ENCODE assay signal across 13 mouse cellular contexts in the genomic region with DNA sequence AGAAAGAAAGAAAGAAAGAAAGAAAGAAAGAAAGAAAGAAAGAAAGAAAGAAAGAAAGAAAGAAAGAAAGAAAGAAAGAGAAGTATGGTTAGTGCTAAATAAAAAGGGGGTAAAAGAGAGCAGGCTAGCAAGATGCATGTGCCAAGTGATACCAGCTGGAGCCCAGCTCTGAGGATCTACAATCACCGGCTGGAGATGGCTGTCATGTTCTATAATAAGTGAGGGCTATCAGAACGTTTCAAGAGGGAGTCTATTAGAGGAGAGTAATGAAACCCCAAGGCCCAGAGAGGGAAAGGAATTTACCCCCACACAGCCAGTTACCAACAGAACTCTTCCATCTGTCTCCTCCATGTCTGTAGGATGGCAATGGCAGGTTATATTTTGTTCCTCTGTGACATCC.
A peak's percentile ranks its signal among the peaks of the same experiment; 100 is the strongest.
DNase-seq lines count a peak whose midpoint lies in the region; ATAC-seq and TF ChIP-seq lines count a peak whose summit lies in the region.
"Had no signal": no experiment of that assay in that cellular context is flagged by ENCODE, and none has a peak within 500 bp of the region (broad histone marks: within the 10 kb centered on the region; RNA-seq: fewer than 3 reads in every experiment).

No protein-coding gene starts in this region.

- WGBS in midbrain, embryonic 12.5 days = 52% methylated on average over 2 of the region's 2 CpGs
- 23% methylated on average over 2 of the region's 2 CpGs for WGBS in midbrain, postnatal 0 days
- 26% methylated on average over 2 of the region's 2 CpGs for WGBS in hindbrain, embryonic 13.5 days
- 31% methylated on average over 2 of the region's 2 CpGs for WGBS in neural tube, embryonic 15.5 days

- no peaks in the 10 kb centered on the region for H3K27me3 ChIP-seq in midbrain, embryonic 12.5 days
- H3K27me3 ChIP-seq in midbrain, postnatal 0 days (ENCODE audit: insufficient read depth, low read length) = no peaks in the 10 kb centered on the region
- no peaks in the 10 kb centered on the region for H3K27me3 ChIP-seq in hindbrain, embryonic 13.5 days
- H3K27me3 ChIP-seq in neural tube, embryonic 15.5 days (replicated peaks) = no peaks in the 10 kb centered on the region

- peaks cover 8% of the 10 kb centered on the region; the same call in 1 of the 2 replicates for H3K36me3 ChIP-seq in midbrain, embryonic 12.5 days
- H3K36me3 ChIP-seq in midbrain, postnatal 0 days (ENCODE audit: insufficient read depth, low read length) = no peaks in the 10 kb centered on the region
- H3K36me3 ChIP-seq in hindbrain, embryonic 13.5 days = peaks cover 7% of the 10 kb centered on the region
- no peaks in the 10 kb centered on the region for H3K36me3 ChIP-seq in neural tube, embryonic 15.5 days

- TF ChIP-seq CTCF in midbrain, postnatal 0 days (IDR thresholded peaks at IDR 0.05) = no peak

- no peak for ATAC-seq in midbrain, embryonic 12.5 days (ENCODE audit: low FRiP score, low read depth)
- ATAC-seq in midbrain, postnatal 0 days (ENCODE audit: low FRiP score) = no peak
- ATAC-seq in hindbrain, embryonic 13.5 days (ENCODE audit: low FRiP score) = no peak
- no peak for ATAC-seq in neural tube, embryonic 15.5 days (ENCODE audit: low FRiP score)
- no peak for ATAC-seq in megakaryocyte progenitor cell, adult 5-6 weeks (replicated peaks; ENCODE audit: poor library complexity)
- ATAC-seq: intestine, postnatal 0 days had no signal

- peak overlapping the region; percentile 67 for H3K27ac ChIP-seq in midbrain, embryonic 12.5 days (replicated peaks)
- H3K27ac ChIP-seq in midbrain, postnatal 0 days (ENCODE audit: low read depth, low read length) = no peak overlapping the region; the same call in 1 of the 2 replicates
- H3K27ac ChIP-seq in hindbrain, embryonic 13.5 days = peak overlapping the region; percentile 81
- peak overlapping the region; percentile 64 for H3K27ac ChIP-seq in neural tube, embryonic 15.5 days (replicated peaks)
- H3K27ac ChIP-seq: liver, embryonic 14.5 days had no signal

- no peak overlapping the region for H3K9ac ChIP-seq in midbrain, embryonic 12.5 days (replicated peaks)
- no peak overlapping the region for H3K9ac ChIP-seq in midbrain, postnatal 0 days (replicated peaks; ENCODE audit: low read length, poor library complexity, severe bottlenecking)
- H3K9ac ChIP-seq in hindbrain, embryonic 13.5 days = no peak overlapping the region
- H3K9ac ChIP-seq in neural tube, embryonic 15.5 days (replicated peaks) = no peak overlapping the region
- H3K9ac ChIP-seq: liver, embryonic 14.5 days had no signal

- peaks cover 21% of the 10 kb centered on the region for H3K4me1 ChIP-seq in midbrain, embryonic 12.5 days
- 0 out of 2 replicates have a peak, but pooled peaks cover 7% of the 10 kb centered on the region for H3K4me1 ChIP-seq in midbrain, postnatal 0 days (ENCODE audit: insufficient read depth, low read length)
- peaks cover 54% of the 10 kb centered on the region for H3K4me1 ChIP-seq in hindbrain, embryonic 13.5 days (replicated peaks)
- H3K4me1 ChIP-seq in neural tube, embryonic 15.5 days = peaks cover 43% of the 10 kb centered on the region

- peak; percentile 45 for DNase-seq in cerebellum, adult 9-11 months
- no peak for DNase-seq in cerebellum, adult 18-20 months
- DNase-seq in midbrain, postnatal 0 days (ENCODE audit: low spot score) = no peak
- no peak for DNase-seq in right cerebral cortex, postnatal 25 days
- DNase-seq: heart, adult 11 months; heart, postnatal 10 days; thymus, adult 18-20 months had no signal

- H3K4me2 ChIP-seq in midbrain, embryonic 12.5 days (replicated peaks) = no peak overlapping the region
- H3K4me2 ChIP-seq in midbrain, postnatal 0 days (ENCODE audit: low read depth, low read length, poor library complexity, severe bottlenecking) = no peak overlapping the region
- H3K4me2 ChIP-seq in hindbrain, embryonic 13.5 days = no peak overlapping the region
- H3K4me2 ChIP-seq in neural tube, embryonic 15.5 days = no peak overlapping the region

- no peak overlapping the region for H3K4me3 ChIP-seq in midbrain, embryonic 12.5 days
- H3K4me3 ChIP-seq in midbrain, postnatal 0 days (ENCODE audit: low read depth, low read length) = no peak overlapping the region
- H3K4me3 ChIP-seq in hindbrain, embryonic 13.5 days = no peak overlapping the region
- H3K4me3 ChIP-seq in neural tube, embryonic 15.5 days (replicated peaks) = no peak overlapping the region

- no peaks in the 10 kb centered on the region for H3K9me3 ChIP-seq in midbrain, embryonic 12.5 days
- no peaks in the 10 kb centered on the region for H3K9me3 ChIP-seq in midbrain, postnatal 0 days (ENCODE audit: low read length)
- no peaks in the 10 kb centered on the region for H3K9me3 ChIP-seq in hindbrain, embryonic 13.5 days
- H3K9me3 ChIP-seq in neural tube, embryonic 15.5 days (replicated peaks) = no peaks in the 10 kb centered on the region
